Mouse (Mus musculus) left cerebral cortex, postnatal 4 days (tissue): ENCODE measurements around the gene Senp3. TPM values are rescaled to one million over a fixed set of nuclear protein-coding genes. Genes with fewer than 3 reads are reported as not detected.
A peak's percentile ranks its signal among the peaks of the same experiment; 100 is the strongest.
"Not testable (repeated sequence)": the region's sequence is repeated elsewhere in the genome, so short reads cannot be mapped to it uniquely, and the experiment has no call there.

Experiments used
- DNase-seq: peaks from one replicate; pipeline ENCODE4 v3.0.0-alpha.2; 2022
- intact Hi-C: fragments of 180-260 bp; cut with DNase I; formaldehyde crosslinking; loops from one replicate; pipeline ENCODE4 v1.15.1; 2025
- total RNA-seq, 2 experiments: library from RNA; stranded (reverse); gene quantifications; 2 replicates each; pipeline ENCODE4 v1.2.3; 2021

Gene Senp3
- total RNA-seq, 2 experiments from 2014 or later = 117 to 129 TPM

GRCm38 (mm10) chr11:69706775-69707479 is 25.0 kb upstream of the Senp3 start:
- intact Hi-C loops = no loop called here
- DNase-seq = peak; percentile 94

- no peak for DNase-seq
- intact Hi-C loops = no loop called here
Measured at GRCm38 (mm10) chr11:69704613-69705010, 22.7 kb upstream of the Senp3 start.

- DNase-seq = no peak
- intact Hi-C loops = no loop called here
Measured at GRCm38 (mm10) chr11:69703814-69704612, 22.1 kb upstream of the Senp3 start.

GRCm38 (mm10) chr11:69703381-69703780 is 21.5 kb upstream of the Senp3 start:
- DNase-seq, intact Hi-C loops: not testable (repeated sequence)

GRCm38 (mm10) chr11:69702886-69703285 is 21.0 kb upstream of the Senp3 start:
- intact Hi-C loops = not testable (repeated sequence)

GRCm38 (mm10) chr11:69699595-69699994 is 17.7 kb upstream of the Senp3 start:
- intact Hi-C loops = no loop called here
- DNase-seq = no peak

More at GRCm38 (mm10) chr11:69702886-69703285, 21.0 kb upstream of the Senp3 start:
- DNase-seq = not testable (repeated sequence)

- intact Hi-C loops = no loop called here
- no peak for DNase-seq
Measured at GRCm38 (mm10) chr11:69698574-69698973, 16.7 kb upstream of the Senp3 start.

- DNase-seq = no peak
- intact Hi-C loops = no loop called here
Measured at GRCm38 (mm10) chr11:69697396-69697795, 15.5 kb upstream of the Senp3 start.

GRCm38 (mm10) chr11:69695361-69696181 is 13.7 kb upstream of the Senp3 start, which contains the start of the genes Tnfsf12 and Tnfsfm13:
Tnfsf12 (minus strand) TSS chr11:69695849.
Tnfsfm13 (minus strand) TSS chr11:69696098.
- DNase-seq = peak; percentile 65
- intact Hi-C loops = no loop called here

GRCm38 (mm10) chr11:69695046-69695360 is 13.1 kb upstream of the Senp3 start:
- no peak for DNase-seq
- intact Hi-C loops = no loop called here

GRCm38 (mm10) chr11:69693421-69693965 is 11.6 kb upstream of the Senp3 start:
- intact Hi-C loops = no loop called here
- DNase-seq = no peak

- DNase-seq = no peak
- intact Hi-C loops = no loop called here
Measured at GRCm38 (mm10) chr11:69692863-69693262, 11.0 kb upstream of the Senp3 start.

- intact Hi-C loops = no loop called here
- DNase-seq = no peak
Measured at GRCm38 (mm10) chr11:69692196-69692811, 10.4 kb upstream of the Senp3 start.

GRCm38 (mm10) chr11:69689891-69690290 is 8.0 kb upstream of the Senp3 start:
- intact Hi-C loops = no loop called here
- no peak for DNase-seq

- no peak for DNase-seq
- intact Hi-C loops = no loop called here
Measured at GRCm38 (mm10) chr11:69687061-69687460, 5.2 kb upstream of the Senp3 start.

GRCm38 (mm10) chr11:69686377-69686776 is 4.5 kb upstream of the Senp3 start:
- intact Hi-C loops = no loop called here
- DNase-seq = peak; percentile 84

- intact Hi-C loops = no loop called here
Measured at GRCm38 (mm10) chr11:69685526-69686148, 3.8 kb upstream of the Senp3 start, which contains the start of gene Tnfsf13. Tnfsf13 (minus strand) TSS chr11:69685784.

GRCm38 (mm10) chr11:69684936-69685335 is 3.1 kb upstream of the Senp3 start:
- intact Hi-C loops = loop anchor here (5.0 kb wide), 1 partner anchor 72 kb away; the partner anchor contains the start of gene Polr2a
- no peak for DNase-seq

More at GRCm38 (mm10) chr11:69685526-69686148, 3.8 kb upstream of the Senp3 start, which contains the start of gene Tnfsf13:
- DNase-seq = peak; percentile 63

GRCm38 (mm10) chr11:69684128-69684745 is 2.4 kb upstream of the Senp3 start:
- intact Hi-C loops = loop anchor here (5.0 kb wide), 1 partner anchor 73 kb away; the partner anchor contains the start of gene Polr2a

More at GRCm38 (mm10) chr11:69684128-69684745, 2.4 kb upstream of the Senp3 start:
- DNase-seq = no peak
